Mouse (Mus musculus) kidney, adult 2 months (tissue): ENCODE measurements around the gene P2ry14.

Experiments used
- CTCF ChIP-seq: fragments of 200-500 bp; conservative IDR thresholded peaks from 2 replicates; pipeline ENCODE4 v1.5.1; 2011; ENCODE audit warnings: low read depth, mild to moderate bottlenecking, control low read depth, low read length, moderate library complexity, mixed read lengths; ENCODE audit not compliant: insufficient read depth, insufficient read length
- POLR2A ChIP-seq: fragments of 200-500 bp; IDR thresholded peaks from one replicate; pipeline ENCODE4 v1.6.1; 2011; ENCODE audit warnings: low read depth, low read length, control low read depth

DNA sequence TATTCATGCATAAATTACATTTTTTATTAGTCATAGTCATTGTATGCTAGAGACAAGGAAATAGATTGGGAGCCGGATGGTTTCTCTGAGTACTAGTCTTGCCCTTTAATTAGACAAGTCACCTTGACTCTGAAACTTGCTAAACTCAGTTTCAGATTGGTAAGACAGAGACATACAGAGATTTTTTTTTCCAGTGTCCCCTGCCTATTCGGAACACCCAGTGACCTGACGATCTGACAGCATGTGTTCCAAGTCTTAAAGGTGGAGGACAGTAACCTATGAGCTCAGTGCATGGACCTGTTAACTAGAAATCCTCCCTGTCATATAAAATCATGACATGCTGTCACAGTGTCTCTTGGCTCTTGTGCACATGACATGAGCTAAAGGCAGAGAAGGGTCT, 23.9 kb downstream of the P2ry14 start:
- TF ChIP-seq POLR2A = no peak
- no peak for TF ChIP-seq CTCF
